Mouse (Mus musculus) hindbrain, postnatal 0 days (tissue): ENCODE results near the gene Atp8a2. TPM values are rescaled to one million over a fixed set of nuclear protein-coding genes. Genes with fewer than 3 reads are reported as not detected.
A peak's percentile ranks its signal among the peaks of the same experiment; 100 is the strongest.
"Not testable (repeated sequence)": the region's sequence is repeated elsewhere in the genome, so short reads cannot be mapped to it uniquely, and the experiment has no call there.

ENCODE experiments used
- ATAC-seq: fragments of 200-750 bp; cut with Nextera tagmentation; 2 replicates; pipeline ENCODE4 v1.8.0; 2017; ENCODE audit warnings: mild to moderate bottlenecking, moderate TSS enrichment, moderate library complexity
- DNase-seq: peaks from one replicate; pipeline ENCODE4 v3.0.0-alpha.2; 2015; ENCODE audit warnings: low spot score
- H3K27ac ChIP-seq: fragments of 300-500 bp; sonication (generic); 2 replicates; pipeline ENCODE4 v1.5.1; 2014; ENCODE audit warnings: mild to moderate bottlenecking
- H3K27me3 ChIP-seq: fragments of 300-500 bp; sonication (generic); 2 replicates; pipeline ENCODE4 v1.6.1; 2014; ENCODE audit warnings: low read length, mixed read lengths; ENCODE audit not compliant: insufficient read depth
- H3K36me3 ChIP-seq: fragments of 300-500 bp; sonication (generic); 2 replicates; pipeline ENCODE4 v1.6.1; 2014; ENCODE audit warnings: low read length, mixed read lengths; ENCODE audit not compliant: insufficient read depth
- H3K4me1 ChIP-seq: fragments of 300-500 bp; sonication (generic); 2 replicates; pipeline ENCODE4 v1.6.1; 2014; ENCODE audit warnings: antibody characterized with exemption, low read length, mixed read lengths; ENCODE audit not compliant: insufficient read depth
- H3K4me2 ChIP-seq: fragments of 300-500 bp; sonication (generic); 2 replicates; pipeline ENCODE4 v1.6.1; 2014; ENCODE audit warnings: low read depth, mild to moderate bottlenecking, low read length, moderate library complexity, mixed read lengths
- H3K4me3 ChIP-seq: fragments of 300-500 bp; sonication (generic); 2 replicates; pipeline ENCODE4 v1.5.1; 2014; ENCODE audit warnings: low read length
- H3K9ac ChIP-seq: fragments of 300-500 bp; sonication (generic); replicated peaks from 2 replicates; pipeline ENCODE4 v1.6.1; 2014; ENCODE audit warnings: mild to moderate bottlenecking, low read length, moderate library complexity, mixed read lengths
- H3K9me3 ChIP-seq: fragments of 300-500 bp; sonication (generic); 2 replicates; pipeline ENCODE4 v1.6.1; 2016; ENCODE audit warnings: low read length, mixed read lengths
- CTCF ChIP-seq: IDR thresholded peaks from 2 replicates; pipeline ENCODE4 v1.5.1; 2016; ENCODE audit warnings: antibody characterized with exemption, control low read depth, low read depth
- WGBS: fragments of 180-500 bp; shearing (Covaris S2); extraction: QIAGEN DNeasy Blood & Tissue Kit; methylation state at CpG from one replicate; pipeline ENCODE4 v1.1.7; 2014; 5-methylcytosine and 5-hydroxymethylcytosine counted together
- polyA plus RNA-seq: library from polyadenylated mRNA; unstranded; fragments of >200 nt; fragmentation: Nextera tagmentation; extraction: Ambion mirVana; gene quantifications from 2 replicates; pipeline ENCODE4 v1.2.1, GENCODE M21; 2015
- total RNA-seq: library from RNA; depleted of rRNA; stranded (reverse); fragments of >200 nt; gene quantifications from 2 replicates; pipeline ENCODE4 v1.2.3, GENCODE M21; 2014

Atp8a2 gene
- total and polyA plus RNA-seq, 2 experiments from 2014 or later: 29.1 to 41.7 TPM

DNA sequence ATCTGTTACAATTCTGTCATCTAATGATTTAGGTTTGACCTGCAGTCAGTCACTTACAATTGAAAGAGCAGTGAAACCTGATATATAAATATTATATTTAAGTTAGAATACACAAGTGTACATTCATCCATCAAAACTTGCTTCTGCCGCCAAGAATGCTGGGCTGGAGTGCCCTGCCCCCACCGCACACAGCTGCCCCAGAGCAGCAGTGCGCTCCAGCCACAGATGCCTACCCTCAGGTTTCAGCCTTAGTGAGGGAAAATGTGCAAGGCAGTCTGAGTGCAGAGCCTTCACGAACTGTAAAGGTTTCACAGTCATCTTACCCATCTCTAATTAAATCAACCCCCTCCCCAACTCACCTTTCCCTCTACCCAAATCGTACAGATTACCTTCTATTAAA, 369.6 kb downstream of the Atp8a2 start:
- Histone ChIP-seq H3K36me3 (no peaks in the 10 kb centered on the region), H3K4me2 (no peak overlapping the region), H3K27ac (no peak overlapping the region), H3K9me3 (no peaks in the 10 kb centered on the region), H3K27me3 (no peaks in the 10 kb centered on the region), H3K4me3 (no peak overlapping the region), H3K4me1 (no peaks in the 10 kb centered on the region), H3K9ac (no peak overlapping the region)
- no peak for DNase-seq
- 67% methylated on average over 5 of the region's 5 CpGs for WGBS
- TF ChIP-seq CTCF: no peak
- no peak for ATAC-seq

DNA sequence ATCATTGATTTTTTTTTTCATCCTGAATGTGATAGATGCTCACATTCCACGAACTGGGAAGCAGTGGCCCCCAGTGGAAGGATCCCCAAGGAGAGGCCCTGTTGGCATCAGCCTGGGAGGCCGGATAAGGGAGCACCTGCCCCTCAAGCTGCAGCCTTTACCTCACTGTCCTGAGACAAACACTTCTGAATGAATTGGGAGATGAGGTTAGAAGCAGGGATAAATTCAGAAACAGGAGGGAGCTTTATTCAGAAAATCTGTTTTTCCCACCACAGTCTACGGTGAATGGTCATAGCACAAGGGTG, 376.9 kb downstream of the Atp8a2 start:
- Histone ChIP-seq H3K4me2 (no peak overlapping the region), H3K9me3 (no peaks in the 10 kb centered on the region; the same call in 1 of the 2 replicates), H3K36me3 (no peaks in the 10 kb centered on the region), H3K27me3 (no peaks in the 10 kb centered on the region), H3K4me3 (no peak overlapping the region), H3K4me1 (no peaks in the 10 kb centered on the region; the same call in 1 of the 2 replicates), H3K27ac (no peak overlapping the region), H3K9ac (no peak overlapping the region)
- no peak for DNase-seq
- 40% methylated on average over 3 of the region's 3 CpGs for WGBS
- TF ChIP-seq CTCF: no peak
- ATAC-seq: no peak

DNA sequence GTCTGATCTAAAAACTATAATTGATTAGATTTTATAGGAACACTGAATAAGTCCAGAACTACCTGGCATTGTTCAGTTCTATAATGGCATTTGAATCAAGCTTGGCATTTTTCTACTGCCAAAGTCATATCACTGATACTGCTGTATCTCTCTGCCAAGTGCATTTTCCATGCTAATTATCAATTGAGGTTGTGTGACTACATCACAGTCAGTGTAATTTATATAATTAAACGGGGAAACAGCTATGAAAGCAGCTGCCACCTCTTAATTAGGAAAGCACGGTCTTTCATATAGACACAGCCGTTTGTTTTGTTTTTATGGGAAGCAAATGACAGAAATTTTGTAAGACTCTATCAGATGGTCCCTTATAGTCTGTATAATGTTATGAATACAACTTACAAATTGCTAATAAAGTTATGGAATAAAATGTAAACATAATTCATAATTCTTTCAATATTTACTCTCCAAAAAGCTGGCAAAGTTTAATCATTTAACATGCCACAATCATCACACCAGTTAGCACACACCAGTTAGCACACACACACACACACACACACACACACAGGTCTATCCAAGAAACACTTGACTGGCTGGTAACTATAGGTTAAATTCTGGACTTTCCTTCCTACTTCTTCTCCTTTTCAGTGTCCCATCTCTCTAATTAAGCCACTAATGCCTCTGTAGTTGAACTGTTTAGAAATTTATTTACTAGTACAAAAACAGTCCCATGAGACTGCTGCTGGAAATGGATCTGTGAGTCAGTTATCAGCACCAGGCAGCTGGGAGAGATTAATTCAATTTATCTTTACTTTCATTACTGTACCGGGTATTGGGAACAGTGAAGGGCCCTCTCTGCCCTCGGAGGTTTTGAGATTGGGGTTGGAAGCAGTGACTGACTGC, 377.5 kb downstream of the Atp8a2 start:
- no peaks in the 10 kb centered on the region; the same call in 1 of the 2 replicates for H3K9me3 ChIP-seq
- no peak for ATAC-seq
- no peaks in the 10 kb centered on the region for H3K27me3 ChIP-seq
- no peak overlapping the region for H3K9ac ChIP-seq
- H3K27ac ChIP-seq: no peak overlapping the region
- no peak overlapping the region for H3K4me2 ChIP-seq
- no peak overlapping the region for H3K4me3 ChIP-seq
- no peaks in the 10 kb centered on the region for H3K36me3 ChIP-seq
- DNase-seq: peak; percentile 34
- TF ChIP-seq CTCF: no peak
- H3K4me1 ChIP-seq: no peaks in the 10 kb centered on the region; the same call in 1 of the 2 replicates
- 37% methylated on average over 5 of the region's 5 CpGs for WGBS

DNA sequence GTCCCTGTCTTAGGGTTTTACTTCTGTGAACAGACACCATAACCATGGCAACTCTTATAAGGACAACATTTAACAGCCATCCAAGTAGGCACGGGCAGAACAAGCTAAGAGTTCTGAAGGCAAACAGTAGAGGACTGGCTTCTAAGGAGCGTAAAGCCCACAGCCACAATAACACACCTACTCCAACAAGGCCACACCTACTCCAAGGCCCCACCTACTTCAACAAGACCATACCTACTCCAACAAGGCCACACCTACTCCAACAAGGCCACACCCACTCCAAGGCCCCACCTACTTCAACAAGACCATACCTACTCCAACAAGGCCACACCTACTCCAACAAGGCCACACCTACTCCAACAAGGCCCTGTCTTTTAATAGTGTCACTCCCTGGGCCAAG, 386.7 kb downstream of the Atp8a2 start:
- DNase-seq, H3K4me3 ChIP-seq, H3K27ac ChIP-seq, H3K9ac ChIP-seq, H3K36me3 ChIP-seq, H3K4me2 ChIP-seq, H3K9me3 ChIP-seq, H3K4me1 ChIP-seq, H3K27me3 ChIP-seq: not testable (repeated sequence)
- 0 out of 2 replicates have a peak, but pooled peaks have one; percentile 18 for ATAC-seq
- 97% methylated on average over 2 of the region's 2 CpGs for WGBS

- Histone ChIP-seq H3K27ac (no peak overlapping the region), H3K4me3 (no peak overlapping the region), H3K27me3 (no peaks in the 10 kb centered on the region), H3K9ac (no peak overlapping the region), H3K9me3 (no peaks in the 10 kb centered on the region), H3K4me2 (no peak overlapping the region), H3K4me1 (no peaks in the 10 kb centered on the region), H3K36me3 (no peaks in the 10 kb centered on the region)
- 64% methylated on average over 4 of the region's 4 CpGs for whole genome bisulfite sequencing
- TF ChIP-seq CTCF: no peak
- no peak for ATAC-seq
- DNase-seq: no peak
These were observed 387.2 kb downstream of the Atp8a2 start for GRCm38 (mm10) chr14:59809790-59810189.

DNA sequence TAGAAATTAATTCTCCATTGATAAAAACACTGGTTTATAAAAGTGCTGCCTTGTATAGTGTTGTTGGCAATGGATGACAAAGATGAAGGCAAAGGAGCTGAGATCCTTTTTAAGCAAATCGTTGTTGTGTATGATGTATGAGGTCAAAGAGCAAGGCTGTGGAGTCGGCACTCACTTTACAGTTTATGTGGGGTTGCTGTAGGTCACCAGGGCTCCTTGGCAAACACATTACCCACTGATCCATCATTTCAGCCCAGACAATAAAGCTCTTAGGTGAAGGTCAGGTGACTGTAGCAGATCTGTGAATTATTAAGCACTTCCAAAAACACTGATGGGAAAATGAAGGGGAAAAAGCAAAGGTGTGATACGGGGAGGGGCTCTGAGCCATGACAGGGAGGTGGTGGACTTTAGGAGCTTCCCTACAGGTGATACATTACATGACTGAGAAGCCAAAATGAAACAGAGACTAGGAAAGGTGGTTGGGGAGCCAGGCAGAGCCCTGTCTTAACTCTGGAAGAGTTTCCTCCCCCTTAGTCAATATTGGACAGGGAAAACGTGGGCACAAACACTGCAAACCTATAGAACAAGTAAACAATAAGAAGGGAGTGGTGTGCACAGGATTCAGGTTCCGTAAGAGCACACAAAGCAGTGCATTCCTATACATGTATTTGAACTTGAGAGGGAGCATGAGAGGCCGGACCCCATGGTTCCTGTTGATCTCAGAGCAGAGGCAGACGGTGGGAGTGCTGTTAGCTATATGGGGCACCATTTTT, 389.3 kb downstream of the Atp8a2 start:
- Histone ChIP-seq H3K27me3 (no peaks in the 10 kb centered on the region), H3K4me3 (no peak overlapping the region), H3K9me3 (no peaks in the 10 kb centered on the region), H3K4me2 (no peak overlapping the region), H3K4me1 (no peaks in the 10 kb centered on the region), H3K9ac (no peak overlapping the region), H3K27ac (no peak overlapping the region), H3K36me3 (no peaks in the 10 kb centered on the region)
- WGBS: 76% methylated on average over 7 of the region's 7 CpGs
- ATAC-seq (no peak), DNase-seq (no peak)
- no peak for TF ChIP-seq CTCF
